Mouse (Mus musculus): ENCODE data around the gene Map3k7. TPM values are rescaled to one million over a fixed set of nuclear protein-coding genes. Genes with fewer than 3 reads are reported as not detected.

Map3k7 gene
- total RNA-seq (2012; rRNA removed) (31.2 and 35.8 TPM in 2 replicates), polyA plus RNA-seq (2012; ENCODE audit: insufficient read depth in 1 of 2, insufficient read length in 2 of 2, low read depth in 1 of 2, low replicate concordance in 2 of 2, missing spikeins in 1 of 2) (10 to 100 TPM in 1 of 2 experiments, not detected in 1; 54.2 TPM)

- Histone ChIP-seq H3K9ac (ENCODE audit: control insufficient read depth, low read depth, low read length, poor library complexity, severe bottlenecking) (peak within 1 kb of the TSS; percentile 98), H3K4me3 (ENCODE audit: control insufficient read depth in 1 of 2, insufficient read depth in 1 of 2, low read depth in 2 of 2, low read length in 2 of 2) (peak within 1 kb of the TSS; percentile 98), H3K79me2 (ENCODE audit: control insufficient read depth, insufficient read depth, low read length, poor library complexity) (peaks cover 40% of the 10 kb centered on the region), H3K4me1 (ENCODE audit: control insufficient read depth in 1 of 2, insufficient read depth in 2 of 2, low read length in 2 of 2) (peaks cover 4 to 13% of the 10 kb centered on the region in 2 experiments; a peak in 3 of 4 replicates), H3K36me3 (ENCODE audit: control insufficient read depth in 1 of 2, insufficient read depth in 2 of 2, low read length in 2 of 2) (peaks cover 0 to 31% of the 10 kb centered on the region in 2 experiments; a peak in 3 of 4 replicates), H3K9me3 (replicated peaks; ENCODE audit: insufficient read depth, low read length) (no peaks in the 10 kb centered on the region), H3K27ac (ENCODE audit: control insufficient read depth, low read depth, low read length) (peak within 1 kb of the TSS; percentile 95), H3K27me3 (ENCODE audit: control insufficient read depth in 1 of 2, insufficient read depth in 2 of 2, low read length in 2 of 2) (no peaks in the 10 kb centered on the region)
- peak; percentile 94 for DNase-seq (ENCODE audit: low read depth, low spot score)
- TF ChIP-seq ZMIZ1 (IDR thresholded peaks at IDR 0.05; ENCODE audit: low read depth, low read length) (peak; percentile 81), CHD1 (IDR thresholded peaks at IDR 0.05; ENCODE audit: low read depth, low read length) (no peak), TCF12 (IDR thresholded peaks at IDR 0.05; ENCODE audit: low read depth, low read length) (no peak), POLR2A (IDR thresholded peaks at IDR 0.05; ENCODE audit: control insufficient read depth in 1 of 2, insufficient read depth in 1 of 2, low read depth in 1 of 2, low read length in 2 of 2, poor library complexity in 1 of 2) (peak; percentile 82 to 96), BHLHE40 (IDR thresholded peaks at IDR 0.05; ENCODE audit: borderline replicate concordance, low read depth, low read length) (no peak), ETS1 (IDR thresholded peaks at IDR 0.05; ENCODE audit: low read depth, low read length) (no peak), NRF1 (IDR thresholded peaks at IDR 0.05; ENCODE audit: insufficient read depth, low read depth, low read length, poor library complexity, severe bottlenecking) (no peak), MAFK (IDR thresholded peaks at IDR 0.05; ENCODE audit: borderline replicate concordance, low read depth, low read length) (no peak), ZC3H11A (IDR thresholded peaks at IDR 0.05; ENCODE audit: low read depth, low read length) (no peak), TAL1 (IDR thresholded peaks at IDR 0.05; ENCODE audit: low read length) (no peak), MYB (IDR thresholded peaks at IDR 0.05; ENCODE audit: low read depth, low read length) (no peak), POLR2AphosphoS2 (IDR thresholded peaks at IDR 0.05; ENCODE audit: low read length) (peak; percentile 83), RAD21 (IDR thresholded peaks at IDR 0.05; ENCODE audit: low read depth, low read length) (no peak), SMC3 (IDR thresholded peaks at IDR 0.05; ENCODE audit: low read depth, low read length) (no peak), ELF1 (IDR thresholded peaks at IDR 0.05; ENCODE audit: low read depth, low read length) (peak; percentile 77), E2F4 (IDR thresholded peaks at IDR 0.05; ENCODE audit: borderline replicate concordance, low read depth, low read length) (no peak), JUND (IDR thresholded peaks at IDR 0.05; ENCODE audit: low read depth, low read length) (no peak), SIN3A (IDR thresholded peaks at IDR 0.05; ENCODE audit: low read length) (peak; percentile 75), RCOR1 (IDR thresholded peaks at IDR 0.05; ENCODE audit: low read depth, low read length) (no peak), UBTF (IDR thresholded peaks at IDR 0.05; ENCODE audit: borderline replicate concordance, insufficient read depth, low read depth, low read length) (no peak), HCFC1 (IDR thresholded peaks at IDR 0.05; ENCODE audit: low read depth, low read length) (peak; percentile 90), ZNF384 (IDR thresholded peaks at IDR 0.05; ENCODE audit: low read depth, low read length) (no peak), MXI1 (IDR thresholded peaks at IDR 0.05; ENCODE audit: low read depth, low read length) (peak; percentile 77), EP300 (IDR thresholded peaks at IDR 0.05; ENCODE audit: low read depth in 1 of 2, low read length in 2 of 2) (no peak), MYC (IDR thresholded peaks at IDR 0.05; ENCODE audit: low read depth, low read length) (0 out of 2 replicates have a peak, but pooled peaks have one; percentile 11), USF1 (IDR thresholded peaks at IDR 0.05; ENCODE audit: low read depth, low read length) (no peak), CHD2 (IDR thresholded peaks at IDR 0.05; ENCODE audit: low read length) (peak; percentile 97), MAX (IDR thresholded peaks at IDR 0.05; ENCODE audit: low read length) (0 out of 2 replicates have a peak, but pooled peaks have one; percentile 16), GABPA (IDR thresholded peaks at IDR 0.05; ENCODE audit: low read depth, low read length) (no peak), CTCF (IDR thresholded peaks at IDR 0.05 in 2 of 3, conservative IDR thresholded peaks at IDR 0.05 in 1 of 3; ENCODE audit: control insufficient read depth in 1 of 3, insufficient read depth in 1 of 3, low read depth in 2 of 3, low read length in 3 of 3, poor library complexity in 1 of 3, severe bottlenecking in 1 of 3) (no peak), ZKSCAN1 (IDR thresholded peaks at IDR 0.05; ENCODE audit: low read depth, low read length) (no peak), MAZ (IDR thresholded peaks at IDR 0.05; ENCODE audit: low read depth, low read length) (no peak), GATA1 (IDR thresholded peaks at IDR 0.05; ENCODE audit: low read depth, low read length) (no peak), MEF2A (IDR thresholded peaks at IDR 0.05; ENCODE audit: extremely low read depth, insufficient replicate concordance, low read depth, low read length, poor library complexity, severe bottlenecking) (no peak), POLR2AphosphoS5 (IDR thresholded peaks at IDR 0.05; ENCODE audit: borderline replicate concordance, low read depth, low read length) (0 out of 2 replicates have a peak, but pooled peaks have one; percentile 64)
These were observed at the start of gene Map3k7 for GRCm38 (mm10) chr4:31963354-31964193. Map3k7 (plus strand) TSS chr4:31964097.
